Mouse (Mus musculus) spleen, postnatal 36 days (tissue): Measurements from ENCODE around the gene Tcf12.
A peak's percentile ranks its signal among the peaks of the same experiment; 100 is the strongest.

Experiments used
- DNase-seq, 2 experiments: peaks; one replicate each; pipeline ENCODE4 v3.0.0; 2022; ENCODE audit warnings: low spot score in 2 of 2, mixed read lengths in 1 of 2

Tcf12 gene

DNA sequence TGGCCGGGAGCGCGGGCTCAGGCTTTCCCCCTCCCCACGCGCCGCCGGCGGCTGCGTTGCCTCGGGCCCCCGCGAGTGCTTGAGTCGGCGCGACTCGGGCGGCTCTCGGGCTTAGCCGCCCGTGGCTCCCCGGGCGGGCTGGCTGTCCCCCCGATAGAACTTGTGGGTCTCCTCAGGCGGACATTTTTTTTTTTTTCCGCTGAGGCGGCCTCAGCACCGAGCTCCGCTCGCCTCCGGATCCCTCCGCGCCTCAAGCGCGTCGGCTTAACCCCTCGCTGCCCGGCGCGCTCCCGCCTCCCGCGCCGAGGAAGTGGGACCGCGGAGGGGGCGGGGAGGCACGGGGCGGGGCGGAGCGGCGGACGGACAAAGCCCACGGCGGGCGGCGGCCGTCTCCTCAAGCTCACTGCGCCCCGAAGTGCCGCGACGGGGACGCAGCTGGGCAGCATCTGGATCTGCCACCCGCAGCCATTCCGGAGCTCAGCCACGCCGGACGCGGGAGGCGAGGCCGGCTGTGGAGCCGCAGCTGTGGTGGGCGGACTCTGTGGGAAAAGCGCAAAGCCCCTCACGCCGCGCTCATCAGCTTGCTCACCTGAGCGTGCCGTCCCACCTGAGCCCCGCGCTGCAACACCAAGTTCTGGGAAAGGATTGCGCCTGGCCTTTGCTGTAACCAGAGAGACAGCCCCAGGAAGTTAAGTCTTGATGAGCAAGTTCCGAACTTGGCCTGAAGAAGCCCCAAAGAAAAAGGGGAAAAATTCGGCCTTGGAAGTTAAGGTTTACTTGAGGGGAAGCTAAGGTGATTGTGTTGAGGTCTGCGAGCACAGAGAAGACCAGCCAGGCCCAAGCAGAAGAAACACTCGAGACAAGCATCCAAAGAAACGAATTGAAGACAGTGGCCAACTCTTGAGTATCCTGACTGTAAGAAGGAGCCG is at the start of gene Tcf12:
Gene Tcf12 (minus strand): TSS at position 250 of the 929 bp plus-strand sequence.
- peak; percentile 84 to 86 for DNase-seq

DNA sequence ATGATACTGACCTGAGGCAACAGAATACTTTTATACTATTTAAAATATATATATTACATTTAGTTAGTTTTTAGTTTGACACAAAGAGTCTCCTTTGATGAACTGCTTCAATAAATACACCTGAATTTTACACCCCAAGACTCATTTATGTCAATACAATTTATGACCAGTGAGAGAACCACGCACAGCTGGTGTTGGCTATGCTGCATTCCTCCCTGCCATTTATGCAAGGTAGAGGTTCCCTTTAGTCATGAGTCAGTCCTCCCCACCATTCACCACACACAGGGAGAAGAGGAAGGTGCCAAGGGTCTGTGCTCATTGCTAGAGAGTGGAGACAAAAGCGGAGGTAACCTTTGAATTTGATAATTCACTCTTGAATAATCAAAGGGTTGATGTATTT is 46.7 kb upstream of the Tcf12 start:
- no peak for DNase-seq

GRCm38 (mm10) chr9:72157091-72157490 is 45.4 kb upstream of the Tcf12 start:
- no peak for DNase-seq

DNA sequence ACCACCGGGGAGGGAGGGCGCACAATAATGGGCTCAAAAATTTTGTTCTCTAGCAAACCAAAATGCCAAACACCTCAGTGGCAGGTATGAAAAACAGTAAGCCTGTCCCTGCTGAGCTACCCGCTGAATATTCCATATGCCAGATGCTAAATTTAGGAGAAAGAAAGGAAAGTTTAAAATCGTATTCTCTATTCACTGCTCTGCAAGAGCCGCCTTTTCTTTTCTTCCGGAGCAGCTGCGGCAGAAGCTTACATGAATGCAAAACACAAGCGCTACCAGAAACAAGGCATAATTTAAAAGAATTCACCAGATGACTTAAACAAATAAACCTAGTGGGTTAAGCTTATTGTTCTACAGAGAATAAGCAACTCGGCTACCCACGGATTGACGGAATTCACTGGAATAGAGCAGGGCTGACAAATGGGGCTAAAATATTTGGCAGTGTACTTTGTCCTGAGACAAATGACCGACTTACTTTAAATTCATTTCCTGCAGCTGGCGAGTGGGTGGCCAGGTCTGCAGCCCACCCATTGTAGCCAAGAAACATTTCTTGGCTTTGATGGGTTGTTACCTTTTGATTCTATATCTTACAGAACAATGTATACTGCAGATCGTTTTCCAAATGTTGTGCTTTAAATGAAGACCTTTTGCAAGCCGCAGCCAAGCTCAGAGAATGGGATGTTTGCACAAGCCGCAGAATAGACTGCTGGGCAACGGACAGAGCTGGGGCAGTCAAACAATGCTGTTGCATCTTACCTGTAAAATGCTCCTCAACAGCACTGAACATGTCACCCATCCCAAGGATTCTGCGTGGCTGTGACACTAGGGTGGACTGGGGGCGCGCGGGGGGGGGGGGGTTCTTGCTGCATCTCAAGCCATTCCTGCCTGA is 43.8 kb upstream of the Tcf12 start:
- no peak for DNase-seq

- DNase-seq: no peak
These were observed 32.5 kb upstream of the Tcf12 start for GRCm38 (mm10) chr9:72144148-72144547.

- DNase-seq: no peak
These were observed 26.2 kb upstream of the Tcf12 start for GRCm38 (mm10) chr9:72137899-72138298.

DNA sequence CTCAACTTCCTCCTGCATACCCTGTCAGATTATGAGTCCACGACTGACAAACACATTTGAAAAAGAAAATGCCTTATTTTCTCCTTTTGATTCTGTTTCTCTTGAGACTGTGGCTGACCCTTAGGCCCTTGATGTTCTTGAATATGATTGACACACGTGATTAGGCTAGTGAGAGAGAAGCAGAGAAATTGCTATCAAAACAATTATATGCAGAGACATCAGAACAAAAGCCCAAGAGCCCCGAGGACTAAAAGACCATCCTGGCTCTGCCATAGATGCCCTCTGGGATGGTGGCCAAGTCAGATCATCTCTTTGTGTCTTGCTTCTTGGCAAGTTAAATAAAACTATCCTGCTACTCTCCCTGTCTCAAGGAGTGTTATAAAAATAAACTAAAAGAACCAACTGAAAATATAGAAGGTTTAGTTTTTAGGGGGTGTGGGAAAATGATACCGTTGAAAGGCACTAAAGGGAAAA is 22.1 kb upstream of the Tcf12 start:
- DNase-seq: no peak

DNA sequence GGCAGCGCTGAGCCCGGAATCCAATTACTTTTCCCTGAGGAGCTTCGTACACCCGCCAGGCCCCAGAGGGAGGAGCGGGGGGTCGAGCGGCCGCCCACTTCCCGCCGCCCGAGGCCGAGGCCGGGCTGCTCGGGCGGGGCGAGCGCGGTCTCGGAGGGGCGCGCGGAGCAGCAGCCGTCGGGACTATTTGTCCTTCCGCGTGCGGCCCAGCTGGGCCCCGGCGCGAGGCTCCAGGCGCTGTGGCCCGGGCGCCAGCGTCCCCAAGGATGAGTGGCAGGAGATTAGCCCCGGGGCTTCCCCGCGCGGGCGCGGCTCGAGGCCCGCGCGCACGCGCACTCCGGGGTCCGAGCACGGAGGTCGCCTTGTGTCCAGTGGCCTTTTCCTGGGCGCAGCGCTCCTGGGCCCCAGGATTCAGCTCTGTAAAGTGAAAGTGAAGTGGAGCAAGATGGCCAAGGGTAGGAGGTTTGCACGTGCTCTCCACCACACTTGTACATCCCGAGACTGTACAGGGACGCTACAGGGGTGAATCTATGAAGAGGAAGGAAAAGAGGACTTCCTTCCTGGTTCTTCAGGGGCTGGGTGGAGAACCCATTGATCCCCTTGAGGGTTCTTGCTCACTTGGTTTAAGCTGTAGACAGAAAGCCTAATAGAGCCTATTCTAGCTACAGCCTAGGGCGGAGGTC is 21.6 kb upstream of the Tcf12 start:
- peak; percentile 79 to 80 for DNase-seq

GRCm38 (mm10) chr9:72132728-72133088 is 21.0 kb upstream of the Tcf12 start:
- DNase-seq: no peak

GRCm38 (mm10) chr9:72129884-72130283 is 18.2 kb upstream of the Tcf12 start:
- no peak for DNase-seq

GRCm38 (mm10) chr9:72125442-72125841 is 13.8 kb upstream of the Tcf12 start:
- no peak for DNase-seq

- DNase-seq: no peak
These were observed 6.8 kb upstream of the Tcf12 start for GRCm38 (mm10) chr9:72118490-72118889.

GRCm38 (mm10) chr9:72111004-72111621 is 558 bp downstream of the Tcf12 start:
- peak; percentile 34 to 41 for DNase-seq

DNA sequence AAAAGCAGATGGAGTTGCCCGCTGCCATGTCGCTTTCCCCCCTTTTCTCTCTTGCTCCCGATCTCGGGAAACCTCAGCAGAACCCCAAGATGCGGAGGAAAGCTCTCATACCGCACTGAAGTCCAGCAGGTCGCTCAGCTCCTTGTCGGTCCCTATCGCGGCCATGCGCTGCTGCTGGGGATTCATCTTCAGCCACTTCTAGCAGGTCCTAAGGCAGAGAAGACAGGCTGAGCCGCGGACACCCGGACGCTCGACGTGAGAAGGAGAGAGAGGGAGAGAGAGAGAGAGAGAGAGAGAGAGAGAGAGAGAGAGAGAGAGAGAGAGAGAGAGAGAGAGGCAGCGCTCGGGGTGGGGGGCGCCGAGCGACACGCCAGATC is 1.1 kb downstream of the Tcf12 start:
- DNase-seq: peak; percentile 27 to 29

DNA sequence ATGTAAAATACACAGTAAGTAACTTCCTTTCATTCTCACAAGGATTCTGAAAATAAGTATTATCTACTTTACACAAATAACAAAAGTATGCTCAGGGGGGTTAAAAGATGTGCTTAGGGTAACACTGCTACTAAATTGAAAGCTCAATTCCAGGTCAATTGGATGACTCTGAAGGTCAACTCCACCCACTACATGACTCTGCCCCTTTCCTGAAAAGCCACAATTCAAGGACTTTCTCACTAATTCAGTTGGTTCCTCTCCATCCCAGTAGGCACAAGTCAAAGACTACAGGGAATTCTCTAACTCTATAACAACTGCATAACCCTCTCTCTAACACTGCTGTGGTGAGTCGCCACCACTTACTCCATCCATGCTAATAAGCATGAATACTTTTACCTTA is 8.2 kb downstream of the Tcf12 start:
- DNase-seq: no peak

DNA sequence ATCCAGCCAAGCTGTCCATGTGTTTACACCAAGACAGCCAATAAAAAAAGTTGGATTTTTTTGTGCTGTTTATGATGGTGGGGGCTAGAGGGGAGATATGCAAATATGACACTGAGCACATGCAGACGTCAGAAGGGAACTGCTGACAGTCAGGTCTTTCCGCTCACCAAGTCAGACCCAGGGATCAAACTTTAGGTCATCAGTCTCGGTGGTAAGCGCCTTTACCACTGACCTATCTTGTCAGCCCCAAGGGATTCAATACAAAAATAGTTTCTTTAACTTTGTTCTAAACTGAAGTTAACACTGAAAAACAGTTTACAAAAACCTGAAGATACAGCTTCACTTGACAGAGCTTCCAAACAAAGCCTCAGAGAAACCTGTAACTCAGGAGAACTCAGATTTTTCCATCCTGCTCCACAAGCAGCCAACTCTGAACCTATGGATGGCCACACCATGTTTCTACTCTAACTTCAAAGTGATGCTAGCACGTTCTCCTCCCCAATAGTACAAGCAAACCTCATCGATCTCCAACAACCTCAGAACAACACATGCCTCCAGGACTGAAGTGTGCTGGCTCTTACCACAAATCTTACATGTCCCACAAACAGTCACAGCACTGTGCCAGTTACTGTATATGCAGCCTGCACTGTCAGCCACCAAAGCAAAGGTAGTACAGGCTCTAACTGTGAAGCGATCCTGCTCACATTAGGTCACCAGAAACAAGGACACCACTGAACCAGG is 11.6 kb downstream of the Tcf12 start:
- DNase-seq: peak; percentile 29

- DNase-seq: no peak
These were observed 13.6 kb downstream of the Tcf12 start for GRCm38 (mm10) chr9:72098056-72098455.

DNA sequence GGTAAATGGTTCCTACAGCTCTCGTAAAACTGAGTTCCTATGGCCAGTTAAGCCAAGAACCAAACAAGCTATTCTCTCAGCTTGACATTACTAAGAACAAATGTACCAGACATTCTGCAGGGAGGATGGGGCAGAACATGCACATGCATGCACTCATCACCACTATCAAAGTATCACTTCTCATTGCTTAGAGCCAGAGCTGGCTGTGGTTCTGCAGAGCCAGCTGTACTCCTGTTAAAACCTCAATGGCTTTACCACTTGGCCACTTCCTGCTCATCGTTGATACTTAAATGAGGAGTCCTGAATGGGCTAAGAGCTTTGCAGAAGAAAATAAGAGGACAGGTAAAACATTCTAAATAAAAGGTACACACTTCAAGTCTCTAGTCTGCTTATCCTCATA is 14.6 kb downstream of the Tcf12 start:
- peak; percentile 58 to 63 for DNase-seq

- no peak for DNase-seq
These were observed 17.0 kb downstream of the Tcf12 start for GRCm38 (mm10) chr9:72094675-72095074.

DNA sequence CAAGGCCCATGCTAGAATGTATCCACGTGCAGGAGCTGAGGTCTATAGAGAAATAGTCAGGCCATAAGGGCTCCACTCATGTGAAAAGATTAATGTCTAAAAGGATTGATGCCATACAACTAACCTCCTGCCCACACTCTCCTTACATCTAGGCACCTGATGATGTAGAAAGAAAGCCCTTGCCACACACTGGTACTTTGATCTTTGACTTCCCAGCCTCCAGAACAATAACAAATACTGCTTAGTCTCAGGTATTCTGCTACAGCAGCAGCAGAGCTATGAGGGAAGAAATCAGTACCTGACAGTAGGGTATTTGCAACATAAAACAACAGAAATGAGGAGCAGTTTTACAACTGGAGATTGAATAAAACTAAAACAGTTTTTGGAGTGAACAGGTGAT is 19.5 kb downstream of the Tcf12 start:
- DNase-seq: no peak
